Mouse (Mus musculus): Measurements from ENCODE around the gene Eno4. TPM values are rescaled to one million over a fixed set of nuclear protein-coding genes. Genes with fewer than 3 reads are reported as not detected.

Eno4 gene
- total RNA-seq, 2 experiments from 2014 or later, result 1.7 to 2.1 TPM

DNA sequence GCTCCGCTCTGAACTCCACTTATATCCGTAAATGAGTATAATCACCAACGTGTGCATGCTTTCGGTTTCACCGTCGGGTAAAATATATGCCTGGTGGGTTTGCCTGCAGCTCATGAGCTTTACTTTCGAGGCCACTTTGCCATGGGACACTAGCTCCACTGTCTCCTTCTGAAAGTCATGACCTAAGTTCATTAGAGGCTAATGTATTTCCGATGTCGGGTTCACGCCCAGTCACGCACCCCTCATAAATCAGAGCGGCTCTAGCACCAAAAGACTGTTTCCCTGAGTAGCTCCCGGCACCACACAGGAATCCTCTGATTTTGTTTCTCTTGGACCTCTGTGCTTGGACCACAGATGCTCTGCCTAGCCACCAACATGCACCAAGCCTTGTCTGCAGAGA, 27.6 kb downstream of the Eno4 start:
- no peak for DNase-seq (ENCODE audit: low spot score in 2 of 2)

DNA sequence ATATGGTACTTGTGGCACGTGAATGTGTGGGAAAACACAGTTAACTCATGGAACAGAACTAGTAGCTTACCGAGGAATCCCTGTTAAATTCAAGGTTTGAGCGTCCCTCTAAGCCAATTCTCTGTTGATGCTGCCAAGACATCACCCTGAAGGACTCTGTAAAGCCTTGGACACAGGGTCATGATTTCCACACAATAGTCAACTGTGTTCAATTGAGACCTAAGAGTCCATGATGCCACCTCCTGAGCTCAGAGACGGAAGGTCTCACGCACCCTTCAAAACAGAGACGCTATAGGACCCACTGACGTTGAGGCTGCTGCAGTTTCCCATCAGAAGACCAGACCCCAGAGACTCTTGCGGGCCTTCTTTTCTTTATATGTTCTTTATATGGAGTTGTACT, 30.9 kb downstream of the Eno4 start:
- no peak for DNase-seq (ENCODE audit: low spot score in 2 of 2)

DNA sequence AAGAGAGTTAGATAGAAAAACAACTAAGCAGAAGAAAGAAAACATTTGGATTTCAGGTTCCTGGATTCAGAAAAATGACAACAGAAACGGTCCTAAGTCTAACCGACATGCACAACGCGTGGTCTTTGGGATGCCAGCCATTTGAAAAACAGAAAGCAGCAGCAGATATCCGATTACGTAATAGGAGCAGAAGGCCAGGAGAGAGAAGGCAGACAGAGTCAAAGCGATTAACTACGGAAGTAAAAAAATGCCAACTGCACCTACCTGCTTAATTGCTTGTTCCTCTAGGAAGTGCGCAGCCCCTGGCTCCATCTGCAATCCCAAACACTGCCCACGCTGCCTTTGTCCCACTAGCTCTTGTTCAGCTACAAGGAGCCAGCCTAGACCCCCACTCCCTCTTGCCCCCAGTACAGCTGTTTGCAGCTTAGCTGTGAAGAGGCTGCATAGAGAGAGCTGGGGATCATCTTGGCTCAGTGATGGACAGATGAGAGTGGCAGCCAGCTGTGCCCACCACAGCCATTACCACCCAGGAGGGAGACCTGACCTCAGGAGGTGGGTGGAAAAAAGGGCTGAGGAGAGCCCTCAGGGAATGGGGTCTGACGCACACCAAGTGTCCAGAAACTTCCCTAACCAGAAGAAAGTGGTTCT, 32.1 kb downstream of the Eno4 start:
- no peak for DNase-seq (ENCODE audit: low spot score in 2 of 2)

DNA sequence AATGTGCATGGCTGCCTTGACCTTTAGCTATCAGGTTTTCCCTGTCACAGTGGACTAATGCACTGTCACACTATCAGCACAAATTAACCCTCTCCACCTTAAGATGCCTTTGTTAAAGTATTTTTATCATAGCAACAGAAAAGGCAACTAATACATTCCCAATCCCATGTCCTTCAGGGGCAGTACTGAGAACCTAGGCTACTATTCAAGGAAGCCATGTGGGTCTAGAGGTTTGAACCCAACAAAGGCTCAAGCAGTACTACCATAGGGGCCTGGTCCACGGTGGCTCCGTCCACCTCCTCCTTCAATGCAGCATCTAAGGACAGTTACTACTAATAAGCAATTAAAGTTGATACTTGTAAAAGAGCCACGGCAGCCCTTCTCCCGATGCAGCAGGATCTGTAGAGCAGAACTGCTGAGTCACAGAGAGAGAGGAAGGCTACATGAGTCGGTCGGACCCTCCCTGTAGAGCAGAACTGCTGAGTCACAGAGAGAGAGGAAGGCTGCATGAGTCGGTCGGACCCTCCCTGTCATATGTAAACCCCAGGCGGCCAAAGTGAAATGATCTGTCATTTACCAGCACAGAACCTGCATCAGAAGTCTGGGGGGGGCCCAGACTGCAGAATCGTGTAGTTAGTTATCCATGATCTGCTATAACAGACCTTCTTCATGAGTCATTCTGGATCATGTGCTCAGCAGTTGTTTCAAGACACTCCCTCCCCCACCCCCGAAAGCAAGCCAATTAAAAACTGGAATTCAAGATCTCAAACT, 35.4 kb downstream of the Eno4 start:
- peak; percentile 33 to 39 for DNase-seq (ENCODE audit: low spot score in 2 of 2)

DNA sequence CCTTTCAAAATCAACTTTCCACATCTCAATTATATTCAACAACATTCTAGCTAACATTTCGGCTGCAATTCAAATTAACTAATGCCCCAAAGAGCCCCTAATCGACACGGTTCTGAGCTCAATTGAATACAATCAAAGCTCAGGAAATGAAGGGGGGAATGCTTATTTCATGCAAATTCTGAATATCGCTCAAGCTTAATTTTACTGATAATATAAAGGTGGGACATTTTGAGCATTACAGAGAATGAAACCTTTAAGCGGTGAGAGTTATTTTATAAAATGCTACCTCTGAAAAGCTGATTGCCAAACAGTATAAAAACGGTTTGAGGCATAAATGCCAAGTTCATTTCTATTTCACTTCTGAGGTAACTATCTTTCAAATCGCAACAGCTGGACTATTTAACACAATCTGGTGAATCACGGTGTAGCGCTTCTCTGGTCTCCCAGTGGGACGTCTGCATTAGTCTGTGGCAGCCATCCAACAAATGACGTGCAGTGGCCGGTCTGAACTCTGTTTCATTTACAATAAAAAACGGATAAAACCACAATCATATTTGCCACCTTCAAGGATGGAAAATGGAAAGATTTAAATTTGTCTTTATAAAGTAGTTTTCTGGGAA, 36.3 kb downstream of the Eno4 start:
- DNase-seq (ENCODE audit: low spot score in 2 of 2), result no peak

DNA sequence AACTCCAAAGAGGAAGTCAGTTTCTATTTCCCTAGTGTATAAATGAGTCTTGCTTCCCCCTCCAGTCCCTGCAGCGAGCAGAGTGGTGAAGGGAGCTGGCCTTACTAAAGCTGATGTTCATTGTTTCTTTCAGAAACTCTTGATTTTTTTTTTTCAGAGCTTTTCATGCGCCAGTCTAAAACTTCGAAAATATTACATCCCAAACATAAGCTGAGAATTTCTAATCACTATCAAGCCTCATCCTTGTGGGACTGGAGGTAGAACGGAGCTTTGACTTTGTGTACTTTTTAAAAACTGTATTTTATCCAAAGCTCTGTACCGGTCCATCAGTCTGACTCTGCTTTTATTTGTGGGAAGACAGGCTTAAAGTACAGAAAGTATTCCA, 36.8 kb downstream of the Eno4 start:
- DNase-seq (ENCODE audit: low spot score in 2 of 2), result no peak

DNA sequence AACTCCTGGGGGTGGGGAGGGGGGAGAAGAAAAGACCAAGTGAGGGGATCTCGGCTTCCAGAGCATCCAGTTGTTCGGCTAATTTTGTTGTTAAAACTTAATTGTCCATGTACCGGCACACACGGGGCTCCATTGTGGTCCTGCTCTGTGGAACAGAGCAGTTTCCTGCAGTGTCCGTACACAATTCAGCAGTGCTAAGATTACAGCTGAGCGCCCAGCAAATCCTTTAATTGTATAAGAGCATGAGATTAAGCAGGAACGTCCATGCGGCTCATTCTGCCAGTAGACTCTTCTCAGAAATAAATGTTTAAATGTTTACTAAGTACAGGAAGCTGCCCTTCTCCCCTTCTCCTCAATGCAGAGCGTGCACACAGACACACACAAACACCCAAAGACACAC, 38.3 kb downstream of the Eno4 start:
- DNase-seq (ENCODE audit: low spot score in 2 of 2), result no peak

DNA sequence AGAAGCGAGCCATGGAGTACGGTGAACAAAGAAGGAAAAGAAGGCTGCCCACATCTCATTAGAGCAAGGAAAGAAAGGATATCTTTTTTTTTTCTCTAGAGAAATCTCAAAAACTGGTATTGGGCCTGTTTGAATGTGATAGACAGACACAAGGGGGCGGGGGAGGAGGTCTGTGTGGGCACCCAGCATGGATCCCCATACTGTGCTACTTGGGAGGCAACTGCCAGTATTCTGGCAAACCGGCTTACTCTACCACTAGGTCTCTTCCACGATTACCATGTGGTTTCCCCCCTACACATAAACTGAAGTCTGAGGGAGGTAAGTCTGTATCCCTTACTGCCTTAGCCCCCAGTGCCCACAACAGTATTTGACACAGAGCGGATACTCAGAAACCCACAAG, 59.6 kb downstream of the Eno4 start:
- DNase-seq (ENCODE audit: low spot score in 2 of 2), result peak in 1 of 2 experiments; percentile 34

DNA sequence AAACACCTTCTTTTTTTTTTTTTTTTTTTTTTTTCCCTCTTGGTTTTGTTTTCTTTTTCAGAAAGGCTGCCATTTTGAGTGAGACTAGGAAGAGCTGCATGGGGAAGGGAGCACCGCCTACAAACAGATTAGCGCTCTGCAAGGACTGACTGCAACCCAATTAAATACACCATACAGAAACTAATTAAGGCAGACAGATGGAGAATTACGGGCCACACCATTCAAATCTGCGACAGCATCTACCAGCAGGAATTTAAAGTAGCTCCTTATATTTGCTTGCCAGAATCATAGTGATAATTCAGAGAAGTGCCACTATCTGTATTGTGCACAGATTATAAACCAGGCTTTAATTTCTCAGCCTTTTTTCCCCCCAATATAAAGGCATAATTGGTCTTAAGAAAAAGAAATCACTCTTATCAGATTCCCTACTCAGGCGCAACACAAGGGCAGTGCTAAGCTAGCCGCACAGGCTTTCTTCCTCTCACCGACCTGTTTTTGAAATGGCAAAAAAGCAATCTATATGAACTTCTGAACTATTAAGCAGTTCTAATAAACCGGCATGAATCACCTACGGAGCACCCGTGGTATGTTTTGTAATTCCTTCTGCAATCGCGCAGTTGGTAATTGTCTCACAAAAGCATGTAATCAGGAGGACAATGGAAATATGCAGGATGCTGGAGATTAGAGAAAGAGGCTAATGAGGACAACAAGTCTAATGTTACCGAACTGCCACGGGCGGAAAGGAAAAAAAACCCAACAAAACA, 63.5 kb downstream of the Eno4 start:
- DNase-seq (ENCODE audit: low spot score in 2 of 2), result peak in 1 of 2 experiments; percentile 81

DNA sequence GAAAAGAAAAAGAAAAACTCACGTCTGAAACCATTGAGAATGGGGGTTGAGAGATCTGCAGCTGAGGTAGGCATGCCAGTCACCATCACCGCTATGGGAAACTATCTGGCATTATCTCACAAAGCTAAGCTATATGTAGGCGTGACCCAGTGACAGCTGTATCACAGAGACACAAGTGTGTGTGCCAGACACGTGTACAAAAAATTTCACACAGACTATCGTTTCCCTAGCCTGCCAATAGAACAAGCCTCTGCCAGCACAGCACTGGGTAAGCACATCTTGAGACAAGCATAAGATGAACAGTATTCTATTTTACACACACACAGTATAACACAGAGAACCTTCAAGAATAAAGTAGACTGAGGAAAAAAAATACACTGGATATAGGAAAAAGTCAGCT, 67.6 kb downstream of the Eno4 start:
- peak in 1 of 2 experiments; percentile 15 for DNase-seq (ENCODE audit: low spot score in 2 of 2)

Small RNA genes within 50 kb of the gene (microRNA-seq; reads per million reads assigned to microRNA genes)
- gene Mir3086, result 8.6 to 13.9 reads per million in 2 experiments

Other genes with a start within 250 kb of the Eno4 start
- not detected for gene Pnliprp1, start 214.5 kb upstream of the Eno4 start, total RNA-seq (2021)
- not detected for gene Pnliprp2, start 183.7 kb upstream of the Eno4 start, total RNA-seq (2021)
- under 1 TPM; 0.35 to 0.41 TPM for gene 1700019N19Rik, start 149.0 kb upstream of the Eno4 start, total RNA-seq (2021)
- 100 to 1,000 TPM; 256 to 270 TPM for gene Hspa12a, start 229 bp downstream of the Eno4 start, total RNA-seq (2021)
- gene Shtn1, start 132.7 kb downstream of the Eno4 start, total RNA-seq (2021), result 10 to 100 TPM; 39.3 to 39.7 TPM
- gene Vax1, start 226.6 kb downstream of the Eno4 start, total RNA-seq (2021), result 1 to 10 TPM; 1.2 to 2.4 TPM